Mouse (Mus musculus) heart, postnatal 0 days (tissue): ENCODE data around the gene Limch1.

Source experiments
- CTCF ChIP-seq: IDR thresholded peaks from 2 replicates; pipeline ENCODE4 v1.5.1; 2016; ENCODE audit warnings: antibody characterized with exemption, control low read depth, low read depth
- EP300 ChIP-seq: IDR thresholded peaks from 2 replicates; pipeline ENCODE4 v1.6.1; 2016; ENCODE audit warnings: antibody characterized with exemption, low read depth

DNA sequence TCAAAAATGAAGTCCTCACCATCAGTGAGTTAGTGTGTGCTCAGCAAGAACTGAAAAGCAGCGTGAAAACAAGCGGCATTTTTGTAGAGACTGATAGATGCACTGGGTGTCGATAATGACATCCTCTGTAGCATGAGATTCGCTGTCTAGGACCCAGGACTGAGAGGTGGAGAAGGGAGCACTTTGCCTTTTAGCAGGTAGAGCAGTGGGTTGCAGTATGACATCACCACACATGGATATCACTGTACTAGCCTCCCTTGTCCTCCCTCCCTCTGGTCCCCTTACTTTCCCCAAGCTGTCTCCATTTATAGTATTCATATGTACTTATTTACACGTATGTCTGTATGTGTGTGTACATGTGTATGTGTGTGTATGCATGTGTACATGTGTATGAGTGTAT, 23.9 kb downstream of the Limch1 start:
- TF ChIP-seq CTCF, result no peak
- TF ChIP-seq EP300, result no peak
